Mouse (Mus musculus) erythroid progenitor cell, adult 5-6 weeks (primary cell): ENCODE results near the gene Mark3. TPM values are rescaled to one million over a fixed set of nuclear protein-coding genes. Genes with fewer than 3 reads are reported as not detected.

ENCODE experiments used
- ATAC-seq: replicated peaks from 2 replicates; pipeline ENCODE4 v1.8.0; 2016; ENCODE audit warnings: moderate number of reproducible peaks, mild to moderate bottlenecking, moderate TSS enrichment, inconsistent platforms; ENCODE audit not compliant: poor library complexity, low FRiP score, severe bottlenecking
- total RNA-seq, 2 experiments: library from RNA; stranded (forward) in 1 of 2; stranded (reverse) in 1 of 2; fragments of 150-400 nt in 1 of 2; fragments of 186-747, 209-891 nt in 1 of 2; gene quantifications; 2 replicates each; pipeline versions ENCODE4 v1.2.3 to v1.2.4; 2015 to 2017; ENCODE audit warnings: low replicate concordance in 2 of 2

The Mark3 gene
- total RNA-seq, 2 experiments from 2014 or later, result 177 to 200 TPM

DNA sequence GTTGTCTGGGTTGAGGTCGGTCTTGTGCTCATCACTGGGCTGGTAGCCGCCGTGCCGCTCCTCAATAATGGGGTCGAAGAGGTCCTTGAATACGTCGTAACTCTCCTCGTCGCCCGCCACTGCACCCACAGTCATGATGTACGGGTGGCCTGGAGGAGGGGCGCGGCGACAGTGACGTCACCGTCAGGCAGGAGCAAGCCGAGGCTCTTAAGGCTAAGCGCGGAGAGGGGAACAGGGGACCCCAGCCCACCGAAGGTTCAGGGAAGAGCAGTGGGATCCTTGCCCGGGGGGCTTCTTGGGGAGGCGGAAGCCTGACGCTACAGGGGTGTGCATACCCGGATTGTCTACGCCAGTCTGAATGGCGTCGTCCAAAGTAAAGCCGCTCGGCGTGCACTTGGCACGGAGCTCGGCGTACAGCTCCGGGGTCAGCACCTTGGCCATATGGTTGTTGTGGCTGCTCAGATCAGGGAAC, 97.1 kb downstream of the Mark3 start:
- no peak for ATAC-seq

DNA sequence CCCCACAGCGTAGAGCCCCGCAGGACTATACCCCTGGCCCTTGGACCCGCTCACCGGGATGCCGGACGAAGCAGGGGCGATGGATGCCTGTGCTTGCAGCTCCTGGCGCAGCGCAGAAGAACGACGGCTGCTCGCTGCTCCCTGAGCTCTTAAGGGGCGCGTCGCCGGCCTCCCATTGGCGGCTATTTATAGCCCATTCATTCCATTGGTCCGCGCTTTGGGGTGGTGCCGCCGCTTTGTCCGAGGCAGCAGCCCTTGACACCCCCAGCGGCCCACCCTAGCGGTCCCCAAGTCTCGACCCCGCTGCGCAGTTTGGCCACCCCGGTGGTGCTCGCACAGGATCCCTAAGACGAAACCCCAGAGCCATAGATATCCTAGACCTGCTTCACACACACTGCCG, 97.9 kb downstream of the Mark3 start, which contains the start of gene Ckb:
TSS of gene Ckb (minus strand) at position 163 of the 400 bp plus-strand sequence.
- no peak for ATAC-seq

DNA sequence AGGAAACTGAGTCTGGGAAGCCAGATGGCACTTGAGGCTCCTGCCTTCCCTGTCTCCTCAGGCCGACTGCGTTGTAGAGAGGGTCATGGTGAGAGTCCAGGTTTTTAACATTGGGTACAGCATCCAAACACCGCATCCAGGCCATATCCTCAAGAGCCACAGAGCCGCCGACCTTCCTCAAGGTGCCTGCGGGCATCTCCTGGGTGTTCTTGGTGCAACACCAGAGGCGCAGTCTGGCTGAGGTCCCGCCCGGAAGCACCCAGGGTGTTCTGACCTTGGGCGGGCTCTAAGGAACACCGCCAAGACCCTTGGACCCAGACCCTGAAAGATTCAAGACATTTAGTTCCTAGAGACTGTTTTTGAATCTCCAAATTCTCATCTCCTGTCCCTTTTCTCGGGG, 98.3 kb downstream of the Mark3 start:
- ATAC-seq, result no peak

DNA sequence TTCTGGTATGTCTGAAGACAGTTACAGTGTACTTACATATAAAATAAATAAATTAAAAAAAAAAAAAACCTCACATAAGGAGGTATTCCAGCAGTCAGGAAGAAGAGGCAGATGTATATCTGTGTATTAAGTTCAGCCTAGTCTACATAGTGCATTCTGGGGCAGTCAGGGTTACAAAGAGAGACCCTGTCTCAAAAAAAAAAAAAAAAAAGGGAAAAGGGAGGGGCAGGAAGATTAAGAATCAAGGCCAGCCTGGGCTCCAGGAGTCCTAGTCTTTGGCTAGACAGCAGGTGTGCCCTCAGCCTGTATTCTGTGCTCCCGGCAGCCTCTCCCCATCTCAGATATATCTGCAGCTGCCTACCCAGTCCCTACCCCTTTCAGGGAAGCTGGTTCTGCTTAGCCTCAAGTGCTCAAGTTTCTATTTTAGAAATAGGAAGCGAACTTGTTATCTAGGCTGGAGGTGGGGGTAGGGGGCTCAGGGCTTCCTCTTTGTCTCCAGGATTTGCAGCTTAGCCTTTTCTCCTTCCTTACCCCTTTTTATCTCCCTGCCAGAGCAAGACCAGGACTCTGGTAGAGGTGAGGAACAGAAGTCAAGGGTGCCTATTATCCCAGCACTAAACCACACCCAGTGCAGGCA, 100.6 kb downstream of the Mark3 start:
- ATAC-seq, result no peak

DNA sequence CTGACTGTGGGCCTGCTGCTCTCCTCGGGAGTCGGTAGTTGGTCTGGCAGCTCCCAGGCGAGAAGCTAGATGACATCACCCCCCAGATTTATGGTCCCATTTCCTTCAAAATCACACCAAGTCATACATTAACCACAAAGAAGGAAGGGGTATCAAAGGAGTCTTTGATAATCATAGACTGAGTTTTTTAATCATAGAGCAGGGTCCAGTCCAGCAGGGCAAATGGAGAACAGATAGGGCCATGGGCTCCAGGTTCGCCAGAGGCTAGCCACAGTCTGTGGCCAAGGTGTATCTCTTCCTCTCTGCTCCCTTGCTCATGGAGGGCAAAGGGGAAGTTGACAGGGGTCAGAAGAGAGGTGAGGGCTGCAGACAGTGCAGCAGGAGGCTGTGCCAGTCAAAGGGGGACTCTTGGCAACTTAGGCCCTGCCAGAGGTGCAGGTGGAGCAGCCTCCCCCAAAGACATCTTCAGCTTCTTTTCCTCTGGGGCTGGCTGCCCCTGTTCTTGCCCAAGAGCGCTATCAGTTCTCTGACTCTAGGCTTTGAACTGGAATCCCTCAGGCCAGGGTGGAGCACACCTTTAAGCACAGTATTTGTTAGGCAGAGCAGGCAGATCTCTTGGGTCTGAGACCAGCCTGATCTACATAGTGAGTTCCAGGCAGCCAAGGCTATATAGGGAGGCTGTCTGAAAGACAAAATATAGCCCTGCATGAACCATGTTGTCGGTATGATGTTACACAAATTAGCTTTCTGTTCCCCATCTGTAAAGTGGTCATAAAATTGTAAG, 101.7 kb downstream of the Mark3 start:
- ATAC-seq, result no peak

DNA sequence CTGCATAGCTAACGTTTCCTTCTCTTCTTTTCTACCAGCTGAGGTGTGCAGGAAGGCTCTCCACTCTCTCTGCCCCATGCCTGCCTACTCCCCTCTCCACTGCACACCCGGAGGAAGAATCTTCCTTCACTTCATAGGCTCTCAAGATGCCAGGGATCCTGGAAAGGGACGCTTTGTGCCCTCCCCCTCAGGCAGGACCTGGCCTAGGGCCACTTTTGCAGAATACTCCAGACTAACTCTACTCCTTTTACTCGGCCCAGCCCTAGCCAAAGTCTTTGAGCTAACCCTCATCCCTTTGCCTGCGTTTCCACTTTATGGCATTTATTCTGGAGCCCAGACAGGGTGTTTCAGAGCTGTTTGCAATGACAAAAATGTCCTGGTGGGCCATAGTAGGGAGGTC, 103.1 kb downstream of the Mark3 start:
- peak; percentile 26 for ATAC-seq

DNA sequence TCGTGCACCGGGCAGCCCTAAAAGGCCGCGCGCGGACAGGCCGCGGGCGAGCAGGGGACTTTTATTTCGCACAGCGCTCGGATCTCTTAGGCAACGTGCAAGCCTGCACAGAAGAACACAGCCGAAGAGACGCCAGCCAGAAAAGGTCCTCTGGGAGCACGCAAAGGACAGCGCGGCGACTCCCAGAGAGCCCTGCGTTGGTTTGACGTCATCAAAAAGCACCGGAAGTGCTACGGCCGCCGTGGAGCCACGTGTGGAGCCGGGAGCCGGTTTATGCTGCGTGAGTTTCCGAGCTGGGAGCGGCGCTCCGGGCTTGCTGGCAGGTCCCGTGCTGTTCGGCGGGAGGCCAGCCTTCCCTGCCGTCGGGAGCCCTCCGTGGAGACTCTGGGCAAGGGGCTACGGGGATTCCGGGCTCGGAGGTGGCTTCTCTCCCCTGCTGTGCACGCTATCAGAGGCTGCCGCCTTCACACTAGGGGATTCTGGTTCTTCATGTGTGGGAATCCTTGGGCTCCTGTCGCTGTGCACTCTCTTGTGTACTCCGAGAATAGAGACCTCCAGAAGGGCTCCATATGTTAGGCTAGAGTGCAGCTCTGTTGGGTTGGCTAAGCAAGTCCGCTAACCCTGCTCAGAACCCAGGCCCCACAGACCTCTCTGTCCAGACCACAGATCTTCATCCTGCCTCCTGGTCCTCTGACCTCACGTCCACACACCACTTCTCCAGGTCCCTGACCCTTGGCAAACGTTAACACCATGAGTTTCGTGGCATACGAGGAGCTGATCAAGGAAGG, 103.8 kb downstream of the Mark3 start, which contains the start of gene Trmt61a:
TSS of gene Trmt61a (plus strand) at position 224 of the 788 bp plus-strand sequence.
- ATAC-seq, result peak; percentile 90

DNA sequence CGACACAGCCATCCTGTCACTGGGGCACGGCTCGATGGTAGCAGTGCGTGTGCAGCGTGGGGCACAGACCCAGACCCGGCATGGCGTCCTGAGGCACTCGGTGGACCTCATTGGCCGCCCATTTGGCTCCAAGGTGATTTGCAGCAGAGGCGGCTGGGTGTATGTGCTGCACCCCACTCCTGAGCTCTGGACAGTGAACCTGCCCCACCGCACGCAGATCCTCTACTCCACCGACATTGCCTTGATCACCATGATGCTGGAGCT, 104.3 kb downstream of the Mark3 start:
- ATAC-seq, result no peak

DNA sequence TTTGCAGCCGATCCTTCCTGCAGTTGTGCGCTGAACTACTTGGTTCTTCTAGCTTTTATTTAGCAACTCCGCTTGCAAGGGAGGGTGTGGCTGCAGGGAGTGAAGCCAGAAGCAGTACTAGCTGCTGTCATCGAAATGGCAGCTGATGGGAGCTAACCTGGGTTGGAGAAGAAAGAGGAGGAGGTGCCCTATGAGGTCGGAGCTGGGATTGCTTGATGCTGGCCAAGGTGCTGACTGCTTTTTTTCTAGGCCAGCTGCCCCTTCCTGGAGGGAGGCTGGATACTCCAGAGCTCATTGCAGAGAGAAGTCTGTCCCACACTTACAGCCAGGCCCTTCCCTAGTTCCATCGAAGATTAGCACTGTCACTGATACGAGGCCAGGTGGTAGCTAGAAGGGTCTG, 104.7 kb downstream of the Mark3 start:
- ATAC-seq, result no peak

DNA sequence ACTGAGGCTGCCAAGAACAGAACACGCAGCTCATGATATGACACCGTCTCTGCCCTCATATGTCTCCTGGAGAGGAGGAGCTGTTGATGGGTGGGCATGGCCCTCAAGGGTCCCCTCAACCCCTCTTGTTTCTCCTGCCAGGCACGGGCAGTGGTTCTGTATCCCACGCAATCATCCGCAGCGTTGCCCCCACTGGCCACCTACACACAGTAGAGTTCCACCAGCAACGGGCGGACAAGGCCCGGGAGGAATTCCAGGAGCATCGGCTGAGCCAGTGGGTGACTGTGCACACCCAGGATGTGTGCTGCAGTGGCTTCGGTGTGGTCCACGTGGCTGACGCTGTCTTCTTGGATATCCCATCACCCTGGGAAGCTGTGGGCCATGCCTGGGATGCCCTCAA, 106.3 kb downstream of the Mark3 start:
- no peak for ATAC-seq

DNA sequence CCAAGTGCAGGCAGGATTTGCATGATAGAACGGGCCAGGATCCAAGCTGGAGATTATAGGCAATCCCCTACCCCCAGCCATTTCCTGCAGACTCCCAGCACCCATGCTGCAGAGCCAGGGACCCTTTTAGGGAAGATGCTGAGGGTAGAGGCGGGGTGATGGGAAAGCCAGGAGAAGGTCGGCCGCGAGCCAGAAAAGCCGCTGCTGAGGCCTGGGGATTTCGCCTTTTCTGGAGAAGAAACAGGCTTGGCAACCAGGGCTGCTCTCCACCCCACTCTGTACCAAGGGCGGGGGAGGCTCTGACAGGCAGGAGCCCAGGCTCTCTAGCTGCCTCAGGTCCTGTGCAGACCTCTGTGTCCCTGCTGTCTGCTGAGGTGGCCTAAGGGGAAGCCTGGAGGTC, 107.0 kb downstream of the Mark3 start:
- ATAC-seq, result no peak

DNA sequence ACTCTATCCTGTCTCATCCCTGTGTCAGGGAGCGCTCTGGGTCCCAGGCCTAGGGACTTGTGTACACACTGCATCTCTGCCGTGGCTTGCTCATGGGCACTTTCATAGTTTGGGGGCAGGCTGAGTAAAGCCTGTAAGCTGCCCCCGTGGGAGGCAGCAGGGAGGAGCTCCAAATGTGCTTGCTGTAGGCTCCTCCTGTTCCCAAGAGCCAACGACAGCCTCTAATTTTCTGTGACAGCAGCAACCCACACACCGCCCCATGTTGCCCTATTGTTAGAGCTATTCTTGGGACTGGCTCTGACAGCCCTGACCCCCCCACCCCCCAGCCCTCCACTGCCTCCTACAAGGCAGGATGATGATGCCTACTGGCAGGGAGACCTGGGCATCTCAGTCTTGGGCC, 107.7 kb downstream of the Mark3 start:
- no peak for ATAC-seq

DNA sequence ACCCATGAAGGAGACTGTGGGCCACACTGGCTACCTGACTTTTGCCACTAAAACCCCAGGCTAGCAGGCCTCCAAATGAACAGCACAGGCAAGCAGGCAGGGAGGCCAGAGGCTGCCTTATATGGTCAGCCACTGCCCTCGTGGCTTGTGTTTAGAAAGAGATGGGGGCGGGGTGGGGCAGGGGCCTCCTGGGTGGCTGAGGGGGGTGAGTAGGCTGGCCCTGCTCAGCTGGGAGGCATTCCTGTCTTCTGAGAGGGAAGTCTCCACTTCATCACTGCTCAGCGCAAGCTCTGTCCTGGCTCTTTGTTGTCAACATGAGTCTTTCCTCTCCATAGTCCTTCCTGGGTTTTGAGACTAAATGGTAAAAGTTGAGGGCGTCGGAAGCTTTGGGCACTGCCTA, 108.5 kb downstream of the Mark3 start:
- no peak for ATAC-seq

DNA sequence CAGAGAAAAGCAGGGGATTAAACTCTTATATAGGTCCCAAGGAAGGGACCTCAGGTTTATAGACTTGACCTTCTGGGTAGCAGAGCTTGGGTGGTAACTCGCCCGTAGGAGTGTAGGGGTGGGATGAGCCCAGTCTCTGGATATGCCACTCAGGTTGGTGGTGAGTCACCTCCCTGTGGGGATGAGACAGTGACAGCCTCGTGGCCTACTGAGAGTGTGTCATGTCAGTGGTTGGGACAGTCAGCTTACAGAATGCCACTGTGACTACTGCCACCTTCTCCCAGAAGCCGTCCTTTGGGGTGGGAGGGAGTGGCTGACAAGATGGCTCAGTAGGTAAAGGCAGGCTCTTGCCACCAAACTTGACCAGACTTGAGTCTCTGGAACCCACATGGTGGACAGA, 112.1 kb downstream of the Mark3 start:
- ATAC-seq, result no peak

DNA sequence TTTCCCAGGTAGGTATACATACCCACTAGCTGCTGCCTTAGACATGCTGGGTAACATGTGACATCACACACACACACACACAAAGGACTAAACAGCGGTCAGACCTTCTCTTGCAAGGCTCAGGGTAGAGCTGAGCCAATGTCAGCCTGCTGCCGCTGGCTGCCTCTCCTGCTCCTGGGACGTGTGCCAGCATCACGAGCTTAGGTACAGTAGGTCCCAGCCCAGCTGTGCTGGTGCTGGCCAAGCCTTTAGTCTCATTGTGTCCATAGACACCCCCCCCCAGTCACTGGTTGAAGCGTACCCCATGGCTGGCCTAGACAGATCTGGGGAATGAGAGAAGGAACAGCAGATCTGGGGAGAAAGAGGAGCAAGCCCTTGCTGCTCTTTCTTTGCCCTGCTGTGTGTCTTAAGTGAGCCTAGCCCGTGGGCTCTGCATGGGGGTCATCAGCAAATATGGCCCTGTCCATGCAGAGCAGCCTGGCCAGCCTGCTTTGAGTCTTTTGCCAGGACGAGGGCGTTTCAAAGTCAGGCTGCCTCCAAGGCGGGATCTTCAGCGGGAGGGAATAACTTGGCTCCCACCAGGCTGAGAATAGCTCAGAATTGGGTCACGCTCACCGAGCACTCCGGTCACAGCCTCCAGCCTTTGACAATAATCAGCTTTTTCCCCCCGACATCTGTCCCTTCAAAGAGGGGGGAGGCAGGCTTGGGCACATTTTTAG, 113.2 kb downstream of the Mark3 start:
- ATAC-seq, result no peak

DNA sequence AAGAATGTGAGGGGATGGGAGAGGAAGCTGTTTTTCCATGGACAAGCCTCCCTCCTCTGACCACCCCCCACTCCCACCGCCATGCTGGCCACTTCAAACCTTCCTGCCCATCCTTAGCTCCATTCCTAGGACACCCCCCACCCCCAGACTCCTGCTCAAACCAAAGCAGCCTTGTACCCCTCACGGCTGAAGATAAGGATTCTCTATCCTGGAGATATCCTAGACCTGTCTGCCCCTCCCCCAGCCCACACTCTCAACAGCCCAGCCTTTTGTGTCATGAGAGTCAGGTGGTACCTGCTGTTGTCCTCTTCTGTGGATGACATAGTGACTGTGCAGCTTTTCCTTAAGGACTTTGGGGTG, 113.7 kb downstream of the Mark3 start:
- no peak for ATAC-seq

DNA sequence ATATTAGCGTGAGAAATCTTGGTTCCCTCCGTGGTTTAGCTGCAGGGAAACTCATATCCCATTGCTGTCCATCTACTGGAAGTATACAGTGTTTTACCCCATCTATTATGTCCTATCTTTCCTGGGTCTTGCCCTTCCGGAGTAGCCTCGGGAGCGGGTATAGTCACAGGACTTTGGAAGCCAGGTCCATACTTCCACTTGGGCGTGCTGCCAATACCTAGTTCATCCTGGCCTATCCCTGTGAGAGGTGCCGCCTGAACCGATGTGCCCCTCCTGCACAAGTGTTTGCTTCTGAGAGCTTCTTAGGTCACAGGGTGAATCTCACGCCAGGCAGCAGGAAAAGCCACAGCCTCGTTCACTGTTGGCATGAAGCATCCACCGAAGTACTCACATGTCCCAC, 115.1 kb downstream of the Mark3 start:
- no peak for ATAC-seq

DNA sequence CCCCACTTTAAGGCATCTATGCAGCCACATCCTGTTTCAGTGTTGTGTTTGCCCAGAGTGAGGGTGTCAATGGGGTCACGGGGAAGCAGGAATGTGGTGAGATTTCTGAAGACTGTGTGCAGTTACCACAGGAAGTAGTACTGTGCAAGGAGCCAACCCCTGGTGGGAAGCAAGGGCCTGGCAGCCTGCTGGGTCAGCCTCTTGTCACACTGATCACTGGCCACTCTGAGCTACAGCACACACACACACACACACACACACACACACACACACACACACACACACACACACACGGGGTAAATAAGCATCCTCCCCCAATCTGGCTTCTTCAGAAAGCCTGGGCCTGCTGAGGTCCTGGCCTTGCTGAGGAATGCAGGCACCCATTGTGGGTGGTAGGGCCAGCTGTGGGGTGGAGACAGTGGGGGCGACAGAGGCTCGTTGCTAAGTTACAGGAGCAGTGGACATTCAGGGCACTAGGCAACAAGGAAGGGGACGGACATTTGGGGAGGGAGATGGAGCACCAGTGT, 117.1 kb downstream of the Mark3 start:
- no peak for ATAC-seq

DNA sequence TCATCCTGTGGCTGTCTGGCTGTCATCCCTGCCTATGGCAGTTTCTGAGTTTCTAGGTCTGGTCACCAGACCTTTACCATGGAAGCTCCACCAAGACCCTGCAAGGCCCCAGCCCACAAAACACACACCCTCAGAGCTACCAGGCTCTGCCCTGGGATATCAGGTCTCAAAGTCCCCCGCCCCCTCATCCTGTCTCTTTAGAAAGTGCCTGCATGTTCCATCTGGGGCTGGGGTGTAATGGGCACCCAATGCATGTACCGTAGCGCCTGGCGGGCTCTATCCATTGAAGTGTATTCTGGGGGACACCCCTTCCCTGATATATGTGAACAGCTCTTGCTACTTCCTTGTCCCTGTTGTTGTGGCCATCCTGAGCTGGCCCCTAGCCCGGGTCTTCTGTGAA, 118.6 kb downstream of the Mark3 start:
- ATAC-seq, result no peak
